Mouse (Mus musculus) hindlimb bud, embryonic 11.5 days (tissue): ENCODE data around the gene Stk17b.
"Not testable (repeated sequence)": the region's sequence is repeated elsewhere in the genome, so short reads cannot be mapped to it uniquely, and the experiment has no call there.

Source experiments
- DNase-seq: peaks from one replicate; pipeline ENCODE4 v3.0.0-alpha.2; 2012; ENCODE audit warnings: low read depth, low spot score; ENCODE audit errors: extremely low spot score

Stk17b gene

GRCm38 (mm10) chr1:53728489-53729225 lies 56.4 kb downstream of the Stk17b start:
- no peak for DNase-seq

GRCm38 (mm10) chr1:53726883-53727282 lies 58.1 kb downstream of the Stk17b start:
- no peak for DNase-seq

GRCm38 (mm10) chr1:53721353-53721752 lies 63.7 kb downstream of the Stk17b start:
- no peak for DNase-seq

GRCm38 (mm10) chr1:53720601-53721351 lies 64.2 kb downstream of the Stk17b start:
- DNase-seq = no peak

- DNase-seq = no peak
Measured at GRCm38 (mm10) chr1:53715966-53716515, 69.0 kb downstream of the Stk17b start.

- DNase-seq = peak; percentile 66
Measured at GRCm38 (mm10) chr1:53715446-53715845, 69.6 kb downstream of the Stk17b start.

GRCm38 (mm10) chr1:53713383-53713782 lies 71.6 kb downstream of the Stk17b start:
- DNase-seq = not testable (repeated sequence)

- DNase-seq = no peak
Measured at GRCm38 (mm10) chr1:53711069-53711468, 74.0 kb downstream of the Stk17b start.

GRCm38 (mm10) chr1:53709602-53710001 lies 75.4 kb downstream of the Stk17b start:
- not testable (repeated sequence) for DNase-seq

GRCm38 (mm10) chr1:53706431-53707361 lies 78.3 kb downstream of the Stk17b start, which contains the start of gene Dnah7a:
TSS of gene Dnah7a (minus strand) at chr1:53706784.
- DNase-seq = peak; percentile 58
